Mouse (Mus musculus): ENCODE results near the gene Mgat5b. TPM values are rescaled to one million over a fixed set of nuclear protein-coding genes. Genes with fewer than 3 reads are reported as not detected.

Mgat5b gene
- polyA plus RNA-seq, 1 experiment, result not detected

DNA sequence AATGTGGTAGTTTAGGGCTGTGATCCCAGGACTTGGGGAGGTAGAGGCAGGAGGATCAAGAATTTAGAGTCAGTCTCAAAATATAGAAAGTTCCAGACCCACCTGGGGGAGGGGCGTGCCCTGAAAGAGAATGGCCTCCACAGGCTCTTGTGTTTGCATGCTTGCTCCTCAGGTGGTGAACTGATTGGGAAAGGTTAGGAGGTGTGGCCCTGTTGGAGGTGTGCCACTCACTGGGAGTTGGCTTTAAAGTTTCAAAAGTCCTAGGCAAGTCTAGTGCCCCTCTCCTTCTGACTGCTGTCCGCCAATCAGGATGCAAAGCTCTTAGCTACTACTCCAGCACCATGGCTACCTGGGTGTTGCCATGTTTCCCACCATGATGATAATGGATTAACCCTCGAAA lies 3.4 kb upstream of the Mgat5b start:
- TF ChIP-seq POLR2A (IDR thresholded peaks at IDR 0.05; ENCODE audit: borderline replicate concordance, low read depth, low read length), result no peak
- TF ChIP-seq CTCF (IDR thresholded peaks at IDR 0.05; ENCODE audit: low read depth, low read length), result no peak

DNA sequence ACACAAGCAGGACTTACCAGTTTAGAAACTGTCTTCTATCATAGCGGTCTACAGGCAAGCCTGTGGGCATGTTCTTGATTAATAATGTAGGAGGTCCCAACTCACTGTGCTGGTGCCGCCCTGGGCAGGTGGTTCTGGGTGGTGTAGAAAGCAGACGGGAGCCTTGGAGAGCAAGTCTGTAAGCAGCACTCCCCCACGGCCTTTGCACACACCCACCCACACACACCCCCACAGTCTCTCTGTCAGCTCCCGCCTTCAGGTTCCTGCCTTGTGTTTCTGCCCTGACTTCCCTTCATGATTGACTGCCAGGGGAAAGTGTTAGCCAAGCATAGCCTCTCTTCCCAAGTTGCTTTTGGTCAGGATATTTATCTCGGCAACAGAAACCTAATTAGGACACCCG lies 1.3 kb upstream of the Mgat5b start:
- TF ChIP-seq POLR2A (IDR thresholded peaks at IDR 0.05; ENCODE audit: borderline replicate concordance, low read depth, low read length), result no peak
- no peak for TF ChIP-seq CTCF (IDR thresholded peaks at IDR 0.05; ENCODE audit: low read depth, low read length)
- no peak overlapping the region for H3K27ac ChIP-seq (ENCODE audit: insufficient read depth, low read depth, low read length)

More for the DNA sequence above, 3.4 kb upstream of the Mgat5b start:
- no peak overlapping the region for H3K27ac ChIP-seq (ENCODE audit: insufficient read depth, low read depth, low read length)
- no peak overlapping the region for H3K4me3 ChIP-seq (ENCODE audit: insufficient read depth, low read length)
- no peaks in the 10 kb centered on the region for H3K4me1 ChIP-seq (ENCODE audit: control insufficient read depth, insufficient read depth, low read length)

DNA sequence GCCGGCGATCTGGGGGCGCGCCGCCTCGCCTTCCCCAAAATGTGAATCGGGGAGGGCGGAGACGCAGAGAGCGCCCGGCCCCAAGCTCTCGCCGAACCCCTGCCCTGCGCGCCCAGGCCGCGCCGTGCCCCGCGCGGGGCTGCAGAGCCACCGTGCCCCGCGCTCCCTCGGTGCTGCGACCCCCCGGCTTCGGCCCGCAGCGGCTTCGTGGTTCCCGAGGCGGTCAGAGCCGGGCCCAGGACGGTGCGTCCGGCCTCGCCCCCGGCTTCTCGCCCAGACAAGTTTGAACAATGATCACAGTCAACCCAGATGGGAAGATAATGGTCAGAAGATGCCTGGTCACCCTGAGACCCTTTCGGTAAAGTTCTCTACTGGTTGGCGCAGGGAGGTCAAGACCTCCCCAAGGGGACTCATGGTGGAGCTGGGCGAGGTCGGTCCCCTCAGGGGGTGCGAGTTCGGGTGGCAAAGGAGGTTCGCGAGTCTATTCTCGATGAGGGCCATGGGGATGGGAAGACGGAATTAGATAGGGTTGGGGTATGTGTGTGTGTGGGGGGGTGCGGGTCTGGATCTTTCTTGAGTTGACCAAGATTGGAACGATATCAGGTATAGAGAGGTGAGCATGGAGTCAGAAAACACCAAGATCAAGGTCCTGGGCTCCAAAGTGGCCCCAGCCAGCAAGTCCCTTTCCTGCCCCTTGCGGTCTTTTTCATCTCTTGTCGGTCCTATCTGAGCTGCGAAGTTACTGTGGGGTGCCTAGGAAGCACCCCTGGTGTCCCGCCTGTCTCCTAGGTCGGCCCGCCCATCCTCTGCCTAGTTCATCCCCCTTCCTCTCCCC lies 740 bp downstream of the Mgat5b start:
- Histone ChIP-seq H3K27ac (ENCODE audit: insufficient read depth, low read depth, low read length) (no peak overlapping the region), H3K4me3 (ENCODE audit: insufficient read depth, low read length) (no peak overlapping the region), H3K4me1 (ENCODE audit: control insufficient read depth, insufficient read depth, low read length) (no peaks in the 10 kb centered on the region)
- TF ChIP-seq CTCF (IDR thresholded peaks at IDR 0.05; ENCODE audit: low read depth, low read length) (no peak), POLR2A (IDR thresholded peaks at IDR 0.05; ENCODE audit: borderline replicate concordance, low read depth, low read length) (no peak)

More for the DNA sequence above, 1.3 kb upstream of the Mgat5b start:
- Histone ChIP-seq H3K4me1 (ENCODE audit: control insufficient read depth, insufficient read depth, low read length) (no peaks in the 10 kb centered on the region), H3K4me3 (ENCODE audit: insufficient read depth, low read length) (no peak overlapping the region)

DNA sequence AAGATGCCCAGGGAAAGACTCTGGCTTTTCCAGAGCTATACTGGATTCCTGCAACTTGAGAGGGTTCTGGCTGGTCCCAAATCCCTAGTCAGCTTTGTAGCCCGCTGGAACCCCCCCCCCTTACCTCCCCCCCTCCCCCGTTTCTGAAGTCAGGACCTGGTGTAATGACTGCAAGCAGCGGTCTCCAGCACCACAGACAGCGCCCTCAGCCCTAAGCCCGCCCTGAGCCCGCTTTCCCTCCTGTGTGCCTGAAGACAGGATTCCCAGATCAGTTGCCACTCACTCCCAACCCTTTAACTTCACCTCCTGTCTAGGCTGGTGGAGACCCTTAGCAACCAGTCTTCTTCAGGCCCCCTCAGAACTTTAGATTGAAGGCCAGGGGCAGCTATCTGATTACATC lies 2.1 kb downstream of the Mgat5b start:
- no peak for TF ChIP-seq POLR2A (IDR thresholded peaks at IDR 0.05; ENCODE audit: borderline replicate concordance, low read depth, low read length)
- no peak for TF ChIP-seq CTCF (IDR thresholded peaks at IDR 0.05; ENCODE audit: low read depth, low read length)
- Histone ChIP-seq H3K4me3 (ENCODE audit: insufficient read depth, low read length) (no peak overlapping the region), H3K27ac (ENCODE audit: insufficient read depth, low read depth, low read length) (no peak overlapping the region), H3K4me1 (ENCODE audit: control insufficient read depth, insufficient read depth, low read length) (no peaks in the 10 kb centered on the region)

DNA sequence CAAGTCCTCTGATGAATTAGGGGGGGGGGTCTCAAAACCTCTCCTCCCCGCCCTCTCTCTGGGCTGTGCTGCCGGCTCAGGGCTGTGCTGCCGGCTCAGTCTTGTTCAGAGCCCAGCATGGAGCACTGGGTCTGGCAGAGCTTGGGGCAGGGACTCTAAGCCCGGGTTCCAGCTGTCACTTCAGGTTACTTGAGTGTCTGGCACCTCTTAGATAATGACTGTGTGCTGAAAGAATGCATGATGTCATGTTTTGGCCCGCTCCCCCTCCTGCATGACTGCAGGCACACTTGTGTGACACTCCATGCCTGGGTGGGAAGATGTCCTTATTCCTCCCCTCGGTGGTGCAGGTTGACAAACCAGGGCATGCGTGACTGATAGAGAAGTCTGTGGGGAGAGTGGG lies 3.4 kb downstream of the Mgat5b start:
- Histone ChIP-seq H3K4me3 (ENCODE audit: insufficient read depth, low read length) (no peak overlapping the region), H3K27ac (ENCODE audit: insufficient read depth, low read depth, low read length) (no peak overlapping the region), H3K4me1 (ENCODE audit: control insufficient read depth, insufficient read depth, low read length) (no peaks in the 10 kb centered on the region)
- no peak for TF ChIP-seq CTCF (IDR thresholded peaks at IDR 0.05; ENCODE audit: low read depth, low read length)
- TF ChIP-seq POLR2A (IDR thresholded peaks at IDR 0.05; ENCODE audit: borderline replicate concordance, low read depth, low read length), result no peak

DNA sequence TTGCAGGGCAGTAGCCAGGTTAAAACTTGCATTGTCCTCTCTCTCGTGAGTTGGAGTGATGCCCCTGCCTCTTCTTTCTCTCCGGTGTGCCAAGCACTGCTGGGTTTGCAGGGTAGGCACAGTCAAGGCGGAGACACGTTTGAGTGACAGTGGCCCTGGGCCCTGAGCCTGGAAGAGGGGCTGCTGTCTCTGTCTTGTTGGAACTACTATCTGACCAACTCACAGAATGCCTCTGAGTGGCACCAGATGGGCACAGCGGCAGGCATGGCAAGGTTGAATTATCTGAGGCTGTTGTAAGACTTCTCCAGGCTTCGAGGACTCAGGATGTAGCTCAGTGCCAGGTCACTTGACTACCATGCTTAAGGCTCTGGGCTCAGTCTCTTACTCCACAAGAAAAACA lies 9.4 kb downstream of the Mgat5b start:
- TF ChIP-seq POLR2A (IDR thresholded peaks at IDR 0.05; ENCODE audit: borderline replicate concordance, low read depth, low read length), result no peak
- TF ChIP-seq CTCF (IDR thresholded peaks at IDR 0.05; ENCODE audit: low read depth, low read length), result no peak
- no peak overlapping the region for H3K4me3 ChIP-seq (ENCODE audit: insufficient read depth, low read length)

DNA sequence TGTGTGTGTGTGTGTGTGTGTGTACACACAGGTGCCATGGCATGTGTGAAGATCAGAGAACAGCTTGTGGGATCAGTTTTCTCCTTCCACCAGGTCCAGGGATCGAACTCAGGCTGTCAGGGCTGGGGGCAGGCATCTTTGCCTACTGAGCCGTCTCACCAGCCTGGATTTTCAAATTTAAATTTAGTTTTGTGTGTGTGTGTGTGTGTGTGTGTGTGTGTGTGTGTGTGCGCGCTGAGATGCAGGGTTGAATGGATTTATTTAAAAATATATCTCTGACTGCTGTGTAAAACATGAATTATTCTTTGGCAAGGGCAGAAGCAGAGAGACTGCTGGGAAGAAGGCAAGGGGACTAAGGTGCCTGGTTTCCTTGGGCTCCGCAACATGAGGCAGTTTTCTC lies 16.2 kb downstream of the Mgat5b start:
- Histone ChIP-seq H3K4me1 (ENCODE audit: control insufficient read depth, insufficient read depth, low read length) (no peaks in the 10 kb centered on the region), H3K27ac (ENCODE audit: insufficient read depth, low read depth, low read length) (no peak overlapping the region), H3K4me3 (ENCODE audit: insufficient read depth, low read length) (no peak overlapping the region)
- TF ChIP-seq CTCF (IDR thresholded peaks at IDR 0.05; ENCODE audit: low read depth, low read length) (no peak), POLR2A (IDR thresholded peaks at IDR 0.05; ENCODE audit: borderline replicate concordance, low read depth, low read length) (no peak)

More for the DNA sequence above, 9.4 kb downstream of the Mgat5b start:
- Histone ChIP-seq H3K27ac (ENCODE audit: insufficient read depth, low read depth, low read length) (no peak overlapping the region), H3K4me1 (ENCODE audit: control insufficient read depth, insufficient read depth, low read length) (no peaks in the 10 kb centered on the region)

DNA sequence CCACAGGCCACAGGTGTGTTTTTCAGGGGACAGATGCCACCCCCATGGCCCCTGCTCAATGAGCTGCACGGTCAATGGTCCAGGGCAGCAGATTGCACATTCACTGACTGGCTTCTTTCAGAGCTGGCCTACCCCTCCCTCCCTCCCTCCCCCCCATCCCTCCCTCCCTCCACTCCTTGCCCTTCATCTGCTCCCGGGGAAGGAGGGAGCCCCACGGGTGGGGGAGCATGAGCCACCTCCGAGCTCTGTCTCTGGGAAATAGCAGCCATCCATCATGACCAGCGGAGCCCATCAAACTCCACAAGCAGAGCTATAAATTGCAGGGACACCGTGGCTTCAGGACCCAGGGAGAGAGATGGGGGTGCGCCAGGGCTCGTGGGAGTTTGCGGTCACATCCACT lies 16.7 kb downstream of the Mgat5b start:
- Histone ChIP-seq H3K27ac (ENCODE audit: insufficient read depth, low read depth, low read length) (no peak overlapping the region), H3K4me3 (ENCODE audit: insufficient read depth, low read length) (no peak overlapping the region), H3K4me1 (ENCODE audit: control insufficient read depth, insufficient read depth, low read length) (no peaks in the 10 kb centered on the region)
- TF ChIP-seq CTCF (IDR thresholded peaks at IDR 0.05; ENCODE audit: low read depth, low read length) (no peak), POLR2A (IDR thresholded peaks at IDR 0.05; ENCODE audit: borderline replicate concordance, low read depth, low read length) (no peak)

DNA sequence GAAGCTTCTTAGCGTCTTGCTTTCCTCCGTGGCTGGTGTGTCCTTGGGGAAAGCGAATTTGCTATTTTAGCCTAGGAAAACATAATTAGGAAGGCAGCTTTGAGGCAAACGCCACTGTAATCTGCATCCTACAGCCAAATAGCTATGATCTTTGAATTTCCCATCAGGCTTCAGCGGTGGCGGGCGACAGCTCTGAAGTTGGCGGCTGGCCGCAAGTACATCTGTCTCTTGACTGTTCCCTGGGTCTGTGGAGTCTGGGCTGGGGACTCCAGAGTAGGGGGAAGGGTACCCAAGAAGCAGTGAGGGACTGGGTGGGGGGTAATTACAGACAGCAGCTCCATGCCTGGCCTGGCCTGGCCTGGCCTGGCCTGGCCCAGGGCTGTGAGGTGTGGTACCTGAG lies 17.3 kb downstream of the Mgat5b start:
- no peak overlapping the region for H3K4me3 ChIP-seq (ENCODE audit: insufficient read depth, low read length)
- H3K4me1 ChIP-seq (ENCODE audit: control insufficient read depth, insufficient read depth, low read length), result no peaks in the 10 kb centered on the region
- no peak overlapping the region for H3K27ac ChIP-seq (ENCODE audit: insufficient read depth, low read depth, low read length)
- TF ChIP-seq CTCF (IDR thresholded peaks at IDR 0.05; ENCODE audit: low read depth, low read length), result no peak

DNA sequence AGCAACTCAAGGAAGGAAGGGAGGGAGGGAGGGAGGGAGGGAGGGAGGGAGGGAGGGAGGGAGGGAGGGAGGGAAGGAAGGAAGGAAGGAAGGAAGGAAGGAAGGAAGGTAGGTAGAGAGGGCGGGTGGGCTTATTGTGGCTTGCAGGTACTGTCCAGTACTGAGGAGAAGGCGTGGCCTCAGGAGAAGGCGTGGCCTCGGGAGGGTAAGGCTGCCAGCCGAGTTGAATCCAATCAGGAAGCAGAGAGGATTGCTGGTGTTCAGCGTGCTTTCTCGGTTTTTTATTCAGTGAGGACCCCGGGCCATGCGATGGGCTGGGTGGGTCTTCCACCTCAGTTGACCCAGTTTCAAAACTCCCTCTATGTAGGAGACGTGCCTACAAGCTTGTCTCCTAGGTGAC lies 18.5 kb downstream of the Mgat5b start:
- TF ChIP-seq CTCF (IDR thresholded peaks at IDR 0.05; ENCODE audit: low read depth, low read length) (no peak), POLR2A (IDR thresholded peaks at IDR 0.05; ENCODE audit: borderline replicate concordance, low read depth, low read length) (no peak)
- Histone ChIP-seq H3K27ac (ENCODE audit: insufficient read depth, low read depth, low read length) (no peak overlapping the region), H3K4me1 (ENCODE audit: control insufficient read depth, insufficient read depth, low read length) (no peaks in the 10 kb centered on the region), H3K4me3 (ENCODE audit: insufficient read depth, low read length) (no peak overlapping the region)
